Mouse (Mus musculus) heart, postnatal 0 days (tissue): ENCODE measurements at regions not wholly inside any gene's neighbourhood (a gene's known extent, or its start where the extent isn't known, plus 50 kb on each side); places are given as distances from the start of the nearest gene placed in this dataset.

Experiments used
- CTCF ChIP-seq: IDR thresholded peaks from 2 replicates; pipeline ENCODE4 v1.5.1; 2016; ENCODE audit warnings: antibody characterized with exemption, control low read depth, low read depth
- EP300 ChIP-seq: IDR thresholded peaks from 2 replicates; pipeline ENCODE4 v1.6.1; 2016; ENCODE audit warnings: antibody characterized with exemption, low read depth

- no peak for TF ChIP-seq CTCF
- TF ChIP-seq EP300, result no peak
These were observed 236.0 kb downstream of the Mtx2 start for GRCm38 (mm10) chr2:75061456-75062188.
